Mouse (Mus musculus) testis, postnatal 14 days (tissue): Measurements from ENCODE around the gene Wfdc16.
A peak's percentile ranks its signal among the peaks of the same experiment; 100 is the strongest.

Experiments
- DNase-seq: peaks from one replicate; pipeline ENCODE4 v3.0.0; 2021; ENCODE audit warnings: low spot score

Wfdc16 gene

GRCm38 (mm10) chr2:164638696-164639095 lies at the start of gene Wfdc16:
Wfdc16 (minus strand) TSS chr2:164638796.
- no peak for DNase-seq

- no peak for DNase-seq
Observed at GRCm38 (mm10) chr2:164684807-164685206, 46.2 kb upstream of the Wfdc16 start, which contains the start of gene Wfdc13. Wfdc13 (plus strand) TSS chr2:164685107.

- no peak for DNase-seq
Observed at GRCm38 (mm10) chr2:164679906-164680305, 41.3 kb upstream of the Wfdc16 start.

GRCm38 (mm10) chr2:164678848-164679625 lies 40.4 kb upstream of the Wfdc16 start:
- DNase-seq: peak; percentile 77

- peak; percentile 80 for DNase-seq
Observed at GRCm38 (mm10) chr2:164676916-164677685, 38.5 kb upstream of the Wfdc16 start.

GRCm38 (mm10) chr2:164676103-164676502 lies 37.5 kb upstream of the Wfdc16 start:
- DNase-seq: peak; percentile 32

GRCm38 (mm10) chr2:164673987-164674386 lies 35.4 kb upstream of the Wfdc16 start, which contains the start of gene Wfdc11:
Wfdc11 (minus strand) TSS chr2:164674087.
- no peak for DNase-seq

- no peak for DNase-seq
Observed at GRCm38 (mm10) chr2:164670938-164671337, 32.3 kb upstream of the Wfdc16 start.

GRCm38 (mm10) chr2:164670261-164670660 lies 31.7 kb upstream of the Wfdc16 start:
- no peak for DNase-seq

- no peak for DNase-seq
Observed at GRCm38 (mm10) chr2:164664851-164665250, 26.3 kb upstream of the Wfdc16 start.

GRCm38 (mm10) chr2:164656483-164656882 lies 17.9 kb upstream of the Wfdc16 start, which contains the start of gene Wfdc9:
Wfdc9 (minus strand) TSS chr2:164656583.
- no peak for DNase-seq

GRCm38 (mm10) chr2:164655858-164656257 lies 17.3 kb upstream of the Wfdc16 start, which contains the start of gene Wfdc10:
Wfdc10 (plus strand) TSS chr2:164656046.
- DNase-seq: peak; percentile 72

GRCm38 (mm10) chr2:164641881-164642673 lies 3.5 kb upstream of the Wfdc16 start:
- DNase-seq: no peak

GRCm38 (mm10) chr2:164641129-164641528 lies 2.5 kb upstream of the Wfdc16 start:
- no peak for DNase-seq

GRCm38 (mm10) chr2:164635266-164635665 lies 3.3 kb downstream of the Wfdc16 start:
- DNase-seq: no peak

GRCm38 (mm10) chr2:164621775-164622174 lies 16.8 kb downstream of the Wfdc16 start:
- no peak for DNase-seq

GRCm38 (mm10) chr2:164619050-164619449 lies 19.5 kb downstream of the Wfdc16 start:
- peak; percentile 47 for DNase-seq

- no peak for DNase-seq
Observed at GRCm38 (mm10) chr2:164615386-164615785, 23.2 kb downstream of the Wfdc16 start.

GRCm38 (mm10) chr2:164613471-164613870 lies 25.1 kb downstream of the Wfdc16 start, which contains the start of the genes Wfdc6b and Wfdc8:
Wfdc6b (plus strand) TSS chr2:164613522.
Wfdc8 (minus strand) TSS chr2:164613626.
- DNase-seq: peak; percentile 83

GRCm38 (mm10) chr2:164608781-164609180 lies 29.8 kb downstream of the Wfdc16 start:
- no peak for DNase-seq

GRCm38 (mm10) chr2:164604411-164604810 lies 34.2 kb downstream of the Wfdc16 start:
- no peak for DNase-seq

GRCm38 (mm10) chr2:164603482-164603881 lies 35.1 kb downstream of the Wfdc16 start:
- no peak for DNase-seq
